Mouse (Mus musculus): ENCODE measurements around the gene Golt1a.

Gene Golt1a

GRCm38 (mm10) chr1:133347226-133347625 lies 37.6 kb downstream of the Golt1a start:
- DNase-seq (ENCODE audit: low read depth, low spot score): peak; percentile 53

- peak; percentile 58 for DNase-seq (ENCODE audit: low read depth, low spot score)
These were observed 38.3 kb downstream of the Golt1a start for GRCm38 (mm10) chr1:133347693-133348520.

GRCm38 (mm10) chr1:133350210-133350609 lies 40.6 kb downstream of the Golt1a start, which contains the start of gene Ren1:
Ren1 (plus strand) TSS chr1:133350510.
- no peak for DNase-seq (ENCODE audit: low read depth, low spot score)

GRCm38 (mm10) chr1:133351762-133352161 lies 42.2 kb downstream of the Golt1a start:
- no peak for DNase-seq (ENCODE audit: low read depth, low spot score)

- peak; percentile 91 for DNase-seq (ENCODE audit: low read depth, low spot score)
These were observed 43.8 kb downstream of the Golt1a start for GRCm38 (mm10) chr1:133353371-133353809.

GRCm38 (mm10) chr1:133355469-133355868 lies 45.9 kb downstream of the Golt1a start:
- no peak for DNase-seq (ENCODE audit: low read depth, low spot score)

- no peak for DNase-seq (ENCODE audit: low read depth, low spot score)
These were observed 46.3 kb downstream of the Golt1a start for GRCm38 (mm10) chr1:133355912-133356311.

GRCm38 (mm10) chr1:133356330-133356729 lies 46.7 kb downstream of the Golt1a start:
- DNase-seq (ENCODE audit: low read depth, low spot score): no peak

GRCm38 (mm10) chr1:133361006-133361405 lies 51.4 kb downstream of the Golt1a start:
- no peak for DNase-seq (ENCODE audit: low read depth, low spot score)

- DNase-seq (ENCODE audit: low read depth, low spot score): no peak
These were observed 52.5 kb downstream of the Golt1a start for GRCm38 (mm10) chr1:133362103-133362502.

GRCm38 (mm10) chr1:133363276-133364021 lies 53.8 kb downstream of the Golt1a start, which contains the start of gene Etnk2:
Etnk2 (plus strand) TSS chr1:133363572.
- DNase-seq (ENCODE audit: low read depth, low spot score): peak; percentile 98

GRCm38 (mm10) chr1:133364022-133364630 lies 54.5 kb downstream of the Golt1a start:
- DNase-seq (ENCODE audit: low read depth, low spot score): peak; percentile 71

GRCm38 (mm10) chr1:133364890-133365289 lies 55.3 kb downstream of the Golt1a start:
- DNase-seq (ENCODE audit: low read depth, low spot score): no peak

GRCm38 (mm10) chr1:133366951-133367605 lies 57.5 kb downstream of the Golt1a start:
- DNase-seq (ENCODE audit: low read depth, low spot score): no peak

- DNase-seq (ENCODE audit: low read depth, low spot score): peak; percentile 98
These were observed 58.2 kb downstream of the Golt1a start for GRCm38 (mm10) chr1:133367606-133368488.

GRCm38 (mm10) chr1:133368644-133369043 lies 59.0 kb downstream of the Golt1a start:
- DNase-seq (ENCODE audit: low read depth, low spot score): no peak

- DNase-seq (ENCODE audit: low read depth, low spot score): no peak
These were observed 60.8 kb downstream of the Golt1a start for GRCm38 (mm10) chr1:133370352-133370751.

GRCm38 (mm10) chr1:133371431-133371830 lies 61.8 kb downstream of the Golt1a start:
- no peak for DNase-seq (ENCODE audit: low read depth, low spot score)

- DNase-seq (ENCODE audit: low read depth, low spot score): no peak
These were observed 62.5 kb downstream of the Golt1a start for GRCm38 (mm10) chr1:133372113-133372512.
